Mouse (Mus musculus) spleen, adult 18-20 months (tissue): Measurements from ENCODE around the gene Lrrc8b.

ENCODE experiments used
- DNase-seq, 2 experiments: peaks; one replicate each; pipeline ENCODE4 v3.0.0; 2022; ENCODE audit warnings: mixed read lengths in 2 of 2

Lrrc8b gene

DNA sequence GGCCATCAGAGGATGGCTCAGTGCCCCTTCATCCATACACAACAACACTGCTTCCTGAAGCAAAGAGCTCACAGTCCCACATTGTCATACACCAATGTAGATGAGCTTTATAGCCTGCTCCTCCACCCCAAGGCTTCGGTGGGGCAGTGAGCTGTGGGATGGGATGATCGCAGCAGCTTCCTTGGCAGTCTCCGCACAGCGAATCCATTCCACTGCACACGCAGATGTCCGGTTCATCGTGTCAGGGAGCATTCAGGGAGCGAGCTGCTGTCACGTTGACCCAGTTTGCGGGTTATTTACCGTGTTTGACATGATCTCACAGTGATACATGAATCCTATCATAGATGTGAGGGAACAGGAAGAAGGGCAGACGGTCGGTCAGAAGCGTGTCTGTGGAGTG is 69.3 kb downstream of the Lrrc8b start:
- no peak for DNase-seq

DNA sequence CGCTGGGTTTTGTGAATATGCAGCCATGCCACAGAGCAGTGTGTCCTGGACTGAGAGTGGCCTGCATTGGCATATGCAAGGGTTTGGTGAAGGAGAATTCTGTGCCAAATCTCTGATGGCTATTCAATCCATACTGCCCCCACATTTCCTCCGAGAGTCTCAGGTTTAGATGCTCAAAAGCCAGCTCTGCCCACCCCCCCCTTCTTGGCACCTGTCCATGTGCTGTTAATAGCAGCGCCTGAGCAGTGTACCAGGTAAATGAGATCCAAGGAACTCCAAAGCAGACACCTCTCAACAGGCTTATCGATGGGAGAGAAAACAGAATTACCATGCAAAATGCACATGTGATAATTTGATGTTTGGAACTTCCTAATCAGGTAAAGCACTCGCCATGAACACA is 74.6 kb downstream of the Lrrc8b start:
- DNase-seq = no peak

DNA sequence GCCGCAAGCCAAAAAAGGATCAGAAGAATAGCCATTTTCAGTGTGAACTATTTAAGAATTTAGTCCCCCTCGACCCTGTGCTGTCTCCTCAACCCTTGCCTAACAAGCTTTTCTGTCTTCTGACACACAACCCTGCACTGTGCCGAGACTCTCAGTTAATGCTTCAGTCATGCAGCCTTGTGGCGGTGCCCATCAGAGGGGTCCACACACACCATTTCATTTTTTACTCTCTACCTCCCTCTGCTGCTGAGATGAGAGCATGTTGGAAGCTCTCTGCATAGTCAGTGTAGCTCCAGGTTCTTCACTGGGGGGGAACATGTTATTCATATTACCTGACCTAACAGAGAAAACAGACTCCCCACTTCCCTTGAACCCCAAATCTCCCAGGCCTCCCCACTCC is 75.8 kb downstream of the Lrrc8b start:
- DNase-seq = no peak

DNA sequence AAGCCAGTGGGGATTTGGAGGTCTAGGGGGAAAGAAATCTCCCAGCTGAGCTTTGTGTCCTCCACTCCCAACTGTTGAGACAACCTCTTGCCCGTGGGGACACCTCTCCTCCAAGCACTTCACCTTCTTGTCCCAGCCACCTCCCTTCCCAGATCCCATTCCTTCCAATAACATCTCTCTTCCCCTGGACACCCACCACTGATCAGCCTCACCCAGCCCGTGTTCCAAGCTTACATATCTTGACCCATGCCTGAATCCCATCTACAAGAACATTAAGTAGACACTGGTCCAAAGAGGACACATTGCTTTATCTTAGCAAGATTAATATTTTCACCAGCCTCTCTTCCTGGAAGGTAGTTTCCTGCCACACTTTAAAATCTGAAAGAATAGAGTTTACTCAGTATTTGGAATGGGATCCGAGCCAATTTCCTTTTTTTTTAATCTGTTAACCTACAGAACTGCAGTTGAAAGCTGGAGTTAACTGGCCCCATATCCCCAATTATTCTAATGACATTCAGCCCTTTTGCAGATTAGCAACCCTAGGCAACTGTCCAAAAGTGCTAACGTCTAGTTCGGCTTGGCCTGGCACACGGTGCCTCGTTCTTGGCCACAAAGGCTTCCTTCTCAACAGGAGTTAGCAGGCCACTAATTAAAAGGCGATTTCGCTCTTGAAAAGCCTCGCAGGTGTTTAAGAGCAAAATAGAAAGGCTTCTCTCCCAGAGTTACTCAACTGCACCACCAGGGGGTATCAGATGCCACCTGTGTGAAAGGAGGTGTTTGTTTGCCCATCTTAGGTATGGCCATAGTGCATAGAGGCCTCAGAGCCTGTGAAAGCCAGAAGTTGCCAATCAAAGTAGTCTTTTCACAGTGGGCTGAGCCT is 77.0 kb downstream of the Lrrc8b start:
- peak; percentile 25 to 51 for DNase-seq

DNA sequence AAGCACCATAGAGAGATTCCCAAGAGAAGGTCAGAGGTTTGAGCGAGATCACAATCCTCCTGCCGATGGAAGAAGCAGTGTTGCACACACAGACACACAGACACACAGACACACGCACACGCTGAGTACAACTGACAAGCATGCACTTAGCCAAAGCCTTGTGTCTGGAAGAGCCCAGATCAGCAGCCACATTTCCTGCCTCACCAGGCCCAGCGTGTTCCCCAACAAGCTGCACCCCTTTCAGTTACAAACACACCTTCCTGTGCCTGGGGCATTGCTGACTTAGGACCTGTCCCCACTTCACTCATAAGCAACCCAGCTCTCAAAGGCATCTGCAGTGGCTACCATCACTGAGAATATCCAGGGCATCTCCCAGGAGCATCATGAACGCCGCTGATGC is 77.8 kb downstream of the Lrrc8b start:
- DNase-seq = no peak

DNA sequence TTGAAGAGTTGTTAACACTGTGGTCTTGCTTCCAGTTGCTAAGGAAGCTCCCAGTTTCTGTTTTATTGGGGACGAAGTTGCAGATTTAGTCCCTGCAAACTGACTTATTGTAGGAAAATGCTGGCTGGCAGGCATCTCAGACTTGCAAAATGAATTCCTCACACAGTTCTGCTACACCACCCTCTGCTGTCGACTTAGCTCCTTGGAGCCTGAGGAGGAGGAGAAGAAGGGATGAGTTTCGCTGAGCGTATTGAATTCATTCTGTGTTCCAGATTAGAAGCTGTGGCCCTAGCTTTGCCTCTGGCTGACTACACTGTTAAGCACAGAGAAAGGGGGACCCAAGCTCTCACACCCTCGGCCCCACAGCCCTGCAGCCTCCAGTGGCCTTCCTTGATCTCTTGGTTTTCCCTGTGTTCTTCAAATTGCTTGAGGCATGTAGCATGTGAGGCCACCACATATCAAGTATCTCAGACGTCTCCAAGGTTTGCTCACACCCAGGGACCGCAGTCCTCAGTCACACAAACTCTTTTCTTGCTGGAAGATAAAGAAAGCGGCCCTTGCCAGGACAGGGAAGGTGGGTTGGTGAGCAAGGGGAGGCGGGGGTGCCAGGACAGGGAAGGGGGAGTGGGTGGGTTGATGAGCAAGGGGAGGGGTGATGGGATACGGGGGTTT is 78.8 kb downstream of the Lrrc8b start:
- DNase-seq = no peak

DNA sequence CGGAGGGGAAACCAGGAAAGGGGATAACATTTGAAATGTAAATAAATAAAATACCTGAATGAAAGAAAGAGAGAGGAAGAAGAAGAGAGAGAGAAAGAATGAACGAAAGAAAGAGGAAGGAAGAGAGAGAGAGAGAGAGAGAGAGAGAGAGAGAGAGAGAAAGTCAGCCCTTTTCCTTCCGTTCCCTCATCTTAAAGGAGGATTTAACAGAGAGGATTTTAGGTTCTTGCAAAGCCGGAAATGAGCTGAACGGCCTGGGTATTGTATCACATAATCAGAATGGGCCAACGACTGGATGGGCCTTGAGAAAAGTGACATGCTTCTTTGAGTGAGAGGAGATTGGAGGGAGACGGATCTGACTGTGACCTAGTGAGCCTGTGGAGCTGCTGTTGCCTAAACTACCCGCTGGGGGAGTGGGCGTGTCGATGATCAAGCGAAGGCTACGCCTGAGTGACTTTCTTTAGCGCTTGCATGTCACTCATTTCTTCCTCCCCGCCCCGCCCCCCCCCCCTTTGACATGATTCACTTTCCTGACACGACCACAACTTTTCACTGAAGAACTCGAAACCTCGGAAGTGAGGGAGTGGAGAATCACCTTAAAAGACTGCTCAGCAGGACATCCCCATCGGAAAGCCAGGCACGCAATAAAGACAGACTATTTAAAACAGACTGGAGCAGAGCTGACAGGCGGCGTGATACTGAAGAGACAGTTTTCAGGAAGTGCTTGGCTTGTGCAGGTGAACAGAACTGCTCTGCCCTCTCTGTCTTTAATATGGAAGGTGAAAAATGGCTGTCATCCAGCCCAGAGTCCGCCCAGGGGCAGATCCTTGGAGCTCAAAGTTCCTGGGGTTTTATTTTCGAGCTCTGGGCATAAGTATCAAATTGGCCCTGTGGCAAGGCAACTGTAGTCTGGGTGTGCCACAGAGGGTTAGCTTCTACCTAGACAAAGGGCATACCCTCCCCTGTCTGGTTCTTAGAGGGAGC is 79.6 kb downstream of the Lrrc8b start:
- peak; percentile 80 to 85 for DNase-seq

DNA sequence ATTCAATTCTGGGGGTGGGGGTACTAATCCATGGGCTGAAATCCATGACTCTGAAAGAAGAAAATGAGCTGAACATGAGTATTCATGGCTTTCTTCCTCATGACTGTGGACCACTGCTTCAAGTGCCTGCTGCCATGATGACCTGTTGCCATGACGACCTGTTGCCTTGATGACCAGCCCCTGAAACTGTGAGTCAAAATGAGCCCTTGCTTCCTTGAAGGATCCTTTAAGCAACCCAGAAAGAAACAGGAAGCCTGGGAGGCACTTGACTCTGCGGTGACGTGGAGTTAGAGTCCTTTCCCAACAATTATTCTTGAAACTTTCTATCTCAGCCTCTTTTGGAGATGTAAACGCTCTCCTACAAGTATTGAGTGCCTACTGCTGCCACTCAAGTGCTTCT is 80.6 kb downstream of the Lrrc8b start:
- DNase-seq = no peak

DNA sequence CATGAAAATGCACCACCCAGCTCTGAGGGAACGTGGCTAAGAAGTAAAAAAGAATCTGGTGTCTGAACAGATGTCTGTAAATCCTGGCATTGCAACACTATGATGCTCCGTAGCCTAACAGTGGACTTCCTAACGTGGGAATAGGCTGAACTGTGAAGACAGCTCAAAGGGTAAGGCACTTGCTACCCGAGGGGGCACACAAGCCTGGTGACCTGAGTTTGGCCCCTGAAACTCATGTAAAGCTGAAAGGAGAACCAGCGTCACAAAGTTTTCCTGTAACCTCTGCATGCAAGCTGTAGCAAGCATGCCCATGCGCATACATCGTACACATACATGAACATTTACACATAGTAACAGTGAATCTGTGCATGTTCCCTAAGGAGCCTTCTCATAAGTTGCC is 81.0 kb downstream of the Lrrc8b start:
- DNase-seq = no peak

DNA sequence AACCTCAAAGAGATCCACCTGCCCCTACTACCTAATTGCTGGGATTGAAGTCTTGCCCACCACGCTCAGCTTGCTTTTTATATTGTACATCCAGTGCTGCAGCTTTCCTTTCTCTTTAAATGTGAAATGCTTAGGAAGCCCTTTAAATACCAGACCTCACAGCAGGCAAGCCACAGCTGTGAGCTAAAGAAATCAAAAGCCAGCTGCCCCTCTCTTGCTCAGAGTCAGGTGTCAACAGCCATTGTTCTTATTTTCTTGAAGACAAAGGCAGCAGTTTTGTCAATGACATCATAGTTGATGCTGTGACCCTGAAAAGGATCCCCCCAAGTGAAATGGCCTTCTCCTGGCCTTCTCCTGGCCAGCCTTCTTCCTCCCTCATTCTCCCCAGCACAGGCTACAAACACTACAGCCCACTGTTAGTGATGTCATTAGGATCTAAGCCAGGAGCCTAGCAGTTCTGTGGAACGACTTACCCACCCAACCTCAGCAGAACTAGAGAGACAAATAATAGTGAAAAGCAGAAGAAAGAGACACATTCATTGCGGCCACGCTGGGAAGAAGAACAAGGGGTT is 82.9 kb downstream of the Lrrc8b start:
- no peak for DNase-seq

DNA sequence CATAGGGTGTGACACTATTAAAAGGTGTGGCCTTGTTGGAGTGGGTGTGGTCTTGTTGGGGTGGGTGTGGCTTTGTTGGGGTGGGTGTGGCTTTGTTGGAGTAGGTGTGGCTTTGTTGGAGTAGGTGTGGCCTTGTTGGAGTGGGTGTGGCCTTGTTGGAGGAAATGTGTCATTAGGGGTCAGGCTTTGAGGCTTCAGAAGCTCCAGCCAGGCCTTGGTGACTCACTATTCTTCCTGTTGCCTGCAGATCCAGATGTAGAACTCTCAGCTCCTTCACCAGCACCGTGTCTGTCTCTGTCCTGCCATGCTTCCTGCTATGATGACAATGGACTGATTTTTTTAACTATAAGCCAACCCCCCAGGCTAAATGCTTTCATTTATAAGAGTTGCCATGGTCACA is 83.8 kb downstream of the Lrrc8b start:
- no peak for DNase-seq

DNA sequence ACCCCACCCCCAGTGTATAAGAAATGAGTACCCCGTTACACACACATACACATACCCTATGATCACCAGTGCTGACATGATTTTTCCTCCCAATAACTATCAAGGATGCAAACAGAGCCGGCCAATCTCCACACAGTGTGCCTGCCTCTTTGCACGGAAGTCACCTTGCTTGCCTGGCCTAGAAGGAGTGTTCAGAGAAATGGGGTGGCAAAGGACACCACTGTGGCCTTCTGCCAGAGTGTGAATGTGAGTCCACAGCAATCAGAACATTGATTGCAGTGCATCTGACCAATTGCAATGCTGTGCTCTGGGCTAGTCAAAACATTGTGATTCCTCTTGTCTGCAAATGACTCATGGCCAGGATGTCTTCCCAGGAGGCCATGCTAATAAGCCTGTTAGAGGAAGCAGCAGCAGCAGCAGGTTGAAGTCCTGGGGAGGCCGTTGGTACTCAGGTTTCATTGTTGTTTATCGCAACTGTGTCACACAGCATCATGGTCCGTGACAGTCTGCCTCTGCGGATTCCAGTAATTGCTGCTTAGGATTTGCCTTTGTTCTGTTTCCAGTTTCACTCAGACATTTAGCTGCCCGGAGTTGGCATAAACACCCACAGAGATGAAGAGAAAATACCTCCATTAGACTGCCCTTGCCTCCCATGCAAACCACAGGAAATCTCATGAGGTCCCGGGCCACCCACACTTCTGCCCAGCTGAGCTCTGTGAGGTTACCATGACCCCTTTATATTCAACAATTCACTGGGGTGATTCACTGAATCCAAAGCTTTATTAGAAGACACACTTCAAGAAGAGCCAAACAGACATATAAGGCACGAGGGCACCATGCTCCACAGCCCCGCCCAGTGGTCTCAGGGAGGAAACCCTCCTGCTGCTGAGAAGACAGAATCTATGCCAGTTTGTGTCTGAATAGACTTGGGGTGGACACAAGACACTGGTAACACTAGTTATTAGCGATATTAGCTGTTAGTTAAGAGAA is 84.9 kb downstream of the Lrrc8b start:
- DNase-seq = peak in 1 of 2 experiments; percentile 45

DNA sequence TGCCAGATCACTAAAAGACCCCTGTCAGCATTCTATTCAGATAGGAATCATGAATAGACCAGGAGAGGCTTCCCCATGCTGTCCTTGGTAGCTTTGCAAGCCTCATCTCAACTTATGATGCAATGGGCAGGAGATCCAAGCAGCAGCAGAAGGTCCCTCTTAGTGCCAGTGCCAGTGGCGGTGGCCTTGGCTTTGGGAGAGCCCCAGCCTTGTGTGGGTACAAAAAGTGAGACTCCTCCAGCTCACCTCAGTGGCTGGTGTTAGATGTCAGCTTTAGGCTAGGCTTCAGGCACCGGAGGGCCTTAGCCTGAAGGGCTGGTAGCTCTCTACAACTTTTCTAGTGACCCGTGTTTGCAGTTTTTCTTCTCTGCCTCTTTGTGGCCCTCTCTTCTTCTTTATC is 85.6 kb downstream of the Lrrc8b start:
- DNase-seq = no peak

DNA sequence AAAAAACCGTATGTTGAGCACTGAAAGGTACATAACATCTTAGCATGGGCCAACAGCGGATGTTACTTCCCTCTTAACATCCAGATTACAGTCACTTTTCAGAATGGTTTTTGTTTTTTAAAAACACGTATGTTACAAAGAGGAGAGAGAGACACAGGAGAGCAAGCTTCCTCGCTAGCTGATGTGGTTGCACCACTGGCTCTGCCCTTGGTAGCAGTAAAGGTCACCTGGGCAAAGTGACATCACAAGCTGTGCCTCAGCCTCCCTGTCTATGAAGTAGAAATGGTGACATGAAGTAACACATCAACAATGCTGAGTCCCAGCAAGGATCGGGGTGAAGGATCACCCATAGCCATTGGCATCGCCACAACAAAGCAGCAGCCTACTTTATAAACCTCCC is 93.2 kb downstream of the Lrrc8b start:
- DNase-seq = no peak

DNA sequence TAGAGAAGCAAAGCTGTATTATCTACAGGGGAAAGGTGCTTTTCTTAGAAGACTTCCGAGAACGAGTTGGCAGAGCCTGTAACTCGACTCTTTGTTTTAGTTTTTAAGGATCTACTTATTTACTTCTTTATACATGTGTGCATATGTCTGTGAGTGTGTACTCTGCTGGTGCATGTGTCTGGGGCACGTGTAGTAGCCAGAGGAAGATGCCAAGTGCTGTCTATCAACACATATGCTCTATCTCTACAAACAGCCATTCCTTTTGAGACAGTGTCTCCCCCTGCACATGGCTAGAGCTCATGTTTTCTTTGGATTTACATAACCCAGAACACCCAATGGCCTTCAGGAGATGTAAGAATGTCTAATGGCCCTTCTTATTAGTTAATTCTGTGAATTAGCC is 96.7 kb downstream of the Lrrc8b start:
- no peak for DNase-seq

DNA sequence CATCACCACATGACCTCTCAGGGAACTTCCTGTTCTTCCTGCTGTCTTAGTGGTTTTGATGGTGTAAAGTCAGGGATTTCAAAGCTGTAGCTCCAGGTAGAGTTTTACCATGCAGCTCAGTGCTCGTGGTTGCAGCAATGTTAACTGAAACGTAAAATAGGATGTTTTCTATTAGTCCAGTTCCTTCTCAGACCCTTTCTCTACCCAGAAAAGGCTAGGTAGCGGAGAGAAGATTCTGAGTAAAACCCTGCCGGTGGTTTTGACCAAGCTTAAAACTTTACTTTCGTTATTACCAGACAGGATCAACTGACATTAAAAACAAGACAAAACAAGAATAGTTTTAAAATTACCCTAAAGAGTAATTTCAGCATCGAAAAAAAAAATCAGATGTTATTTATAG is 100.0 kb downstream of the Lrrc8b start:
- no peak for DNase-seq

DNA sequence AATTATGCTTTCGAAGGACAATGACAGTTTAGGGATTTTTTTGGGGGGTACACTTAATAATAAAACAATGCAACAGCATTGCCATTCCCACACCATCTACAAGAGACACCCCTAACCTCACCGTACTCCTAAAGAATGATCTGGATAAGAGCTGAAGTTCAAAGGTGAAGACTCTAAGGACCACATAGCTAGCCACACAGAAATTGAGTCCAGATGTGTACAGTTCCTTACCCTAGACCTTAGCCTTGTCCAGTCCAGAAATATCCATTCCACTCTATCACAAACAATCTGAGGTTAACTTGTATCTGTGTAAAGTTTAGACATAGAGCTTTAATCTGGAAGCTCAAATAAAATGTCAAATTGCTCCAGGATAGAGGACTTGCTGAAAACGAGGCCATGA is 100.7 kb downstream of the Lrrc8b start:
- no peak for DNase-seq

DNA sequence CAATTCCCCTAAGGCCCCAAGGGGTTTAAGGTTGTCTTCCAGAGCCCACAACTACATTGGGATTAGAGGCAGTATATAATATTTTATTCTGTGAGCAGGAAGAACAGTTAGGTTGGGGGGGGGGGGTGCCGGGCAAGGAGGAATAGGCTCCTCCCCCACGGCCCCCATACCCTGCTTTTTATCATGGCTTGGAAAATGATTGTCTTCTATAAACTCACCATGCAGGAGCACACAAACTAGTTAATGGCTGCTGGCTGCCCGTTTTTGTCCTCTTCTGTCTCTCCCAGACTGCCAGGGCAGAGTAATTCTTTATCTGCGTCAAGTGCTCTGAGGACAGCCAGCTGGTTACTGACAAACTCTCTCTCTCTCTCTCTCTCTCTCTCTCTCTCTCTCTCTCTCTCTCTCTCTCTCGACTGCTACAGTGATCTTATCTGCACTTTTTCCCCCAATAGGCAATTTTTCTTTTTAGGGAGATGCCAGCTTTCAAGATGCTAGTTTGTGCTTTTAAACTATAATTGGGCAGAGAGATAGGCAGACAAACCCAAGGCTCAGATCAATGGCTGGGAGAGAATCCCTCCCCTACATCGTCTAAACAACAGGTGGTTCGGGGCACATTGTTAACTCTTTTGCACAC is 102.5 kb downstream of the Lrrc8b start:
- DNase-seq = no peak

DNA sequence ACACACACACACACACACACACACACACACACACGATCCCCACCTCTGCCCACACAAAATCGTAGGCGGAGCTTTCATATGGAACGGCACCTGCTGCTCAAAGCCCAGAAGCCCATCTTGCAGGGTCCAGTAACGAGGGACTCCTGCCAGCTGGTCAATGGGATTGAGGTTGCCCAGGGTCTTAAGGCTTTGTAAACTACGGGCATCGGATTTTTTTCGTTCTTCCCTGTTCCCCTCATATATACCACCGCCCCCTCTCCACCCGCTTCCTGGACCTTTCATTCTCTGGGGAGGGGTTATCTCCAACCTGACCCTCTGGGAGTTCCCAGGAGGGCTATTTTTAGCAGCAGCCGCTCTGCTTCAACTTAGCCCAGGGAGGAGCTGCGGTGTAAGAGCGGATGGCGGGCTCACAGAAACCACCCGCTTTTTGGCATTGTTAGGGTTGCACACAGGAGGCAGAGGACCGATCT is 103.1 kb downstream of the Lrrc8b start:
- DNase-seq = no peak

DNA sequence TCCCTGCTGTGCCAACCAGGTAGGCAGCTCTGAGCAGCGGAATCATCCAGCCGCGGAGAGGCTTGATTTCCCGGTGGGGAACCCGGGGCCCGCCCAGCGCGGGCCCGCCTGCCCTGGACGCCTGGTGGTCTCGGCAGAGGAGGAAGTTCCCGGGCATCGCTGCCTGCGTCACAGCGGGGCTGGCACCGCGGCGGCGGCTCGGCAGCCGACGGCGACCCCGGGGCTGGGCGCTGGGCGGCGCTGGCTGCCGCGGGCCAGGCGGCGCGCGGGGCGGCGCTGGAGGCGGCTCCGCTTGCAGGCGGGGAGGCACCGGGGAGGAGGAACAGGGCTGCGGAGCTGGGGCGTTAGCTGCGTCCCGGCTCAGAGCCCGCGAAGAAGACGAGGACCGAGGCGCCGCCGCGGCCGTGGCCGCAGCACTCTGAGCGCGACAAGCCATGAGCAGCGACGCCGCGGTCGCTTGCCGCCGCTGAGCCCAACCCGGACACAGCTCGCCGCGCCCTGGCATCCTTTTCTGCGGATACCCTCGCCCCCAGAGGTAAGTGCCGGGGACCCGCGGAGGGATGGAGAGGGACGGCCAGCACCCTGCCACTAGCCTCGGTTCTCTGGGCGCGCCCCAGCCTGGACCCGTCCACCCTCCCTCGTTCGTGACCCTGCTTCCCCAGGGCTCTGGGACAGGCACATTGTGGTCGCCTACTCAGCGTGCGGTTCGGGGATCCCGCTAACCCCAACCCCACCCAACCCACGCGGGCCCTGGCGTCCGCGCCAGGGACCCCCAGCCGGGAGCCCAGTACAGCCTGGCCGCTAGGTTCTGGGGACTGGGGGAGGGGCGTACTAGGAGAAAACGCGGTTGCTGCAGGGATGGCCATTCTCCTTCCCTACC is 103.8 kb downstream of the Lrrc8b start, which contains the start of gene Lrrc8c:
Gene Lrrc8c, plus strand, starts transcription at position 293 of the 880 bp plus-strand sequence.
- DNase-seq = peak; percentile 89 to 90
